Mouse (Mus musculus) B cell, adult 2 months (primary cell): ENCODE results near the gene Bst1.

Source experiments
- DNase-seq, 2 experiments: peaks; one replicate each; pipeline ENCODE4 v3.0.0; 2022

The Bst1 gene

GRCm38 (mm10) chr5:43818695-43819094 is at the start of gene Bst1:
Gene Bst1, plus strand, starts transcription at chr5:43818885.
- peak in 1 of 2 experiments; percentile 21 for DNase-seq

GRCm38 (mm10) chr5:43770618-43771354 is 47.9 kb upstream of the Bst1 start:
- peak; percentile 38 to 39 for DNase-seq

- DNase-seq: peak; percentile 47 to 53
Measured at GRCm38 (mm10) chr5:43771555-43771954, 47.1 kb upstream of the Bst1 start.

- no peak for DNase-seq
Measured at GRCm38 (mm10) chr5:43776407-43776806, 42.3 kb upstream of the Bst1 start.

- DNase-seq: no peak
Measured at GRCm38 (mm10) chr5:43776993-43777392, 41.7 kb upstream of the Bst1 start.

- no peak for DNase-seq
Measured at GRCm38 (mm10) chr5:43778583-43778982, 40.1 kb upstream of the Bst1 start.

- peak in 1 of 2 experiments; percentile 43 for DNase-seq
Measured at GRCm38 (mm10) chr5:43781423-43781976, 37.2 kb upstream of the Bst1 start.

- peak; percentile 85 to 90 for DNase-seq
Measured at GRCm38 (mm10) chr5:43781977-43782930, 36.4 kb upstream of the Bst1 start.

- DNase-seq: no peak
Measured at GRCm38 (mm10) chr5:43783996-43784395, 34.7 kb upstream of the Bst1 start.

- no peak for DNase-seq
Measured at GRCm38 (mm10) chr5:43786607-43787006, 32.1 kb upstream of the Bst1 start.

- no peak for DNase-seq
Measured at GRCm38 (mm10) chr5:43787976-43788752, 30.5 kb upstream of the Bst1 start.

- DNase-seq: no peak
Measured at GRCm38 (mm10) chr5:43792354-43792753, 26.3 kb upstream of the Bst1 start.

- DNase-seq: no peak
Measured at GRCm38 (mm10) chr5:43799530-43799929, 19.2 kb upstream of the Bst1 start.

GRCm38 (mm10) chr5:43800700-43801099 is 18.0 kb upstream of the Bst1 start:
- no peak for DNase-seq

- no peak for DNase-seq
Measured at GRCm38 (mm10) chr5:43801253-43801652, 17.4 kb upstream of the Bst1 start.

- DNase-seq: no peak
Measured at GRCm38 (mm10) chr5:43801798-43802197, 16.9 kb upstream of the Bst1 start.

GRCm38 (mm10) chr5:43805401-43805800 is 13.3 kb upstream of the Bst1 start:
- DNase-seq: no peak

- no peak for DNase-seq
Measured at GRCm38 (mm10) chr5:43806340-43806739, 12.3 kb upstream of the Bst1 start.

GRCm38 (mm10) chr5:43806914-43807313 is 11.8 kb upstream of the Bst1 start:
- DNase-seq: no peak

GRCm38 (mm10) chr5:43807744-43808696 is 10.7 kb upstream of the Bst1 start:
- peak; percentile 74 to 76 for DNase-seq

GRCm38 (mm10) chr5:43810427-43811062 is 8.1 kb upstream of the Bst1 start:
- no peak for DNase-seq
